Mouse (Mus musculus) T-cell, adult 66 days (primary cell): ENCODE measurements around the gene Nmnat3. TPM values are rescaled to one million over a fixed set of nuclear protein-coding genes. Genes with fewer than 3 reads are reported as not detected.

Experiments used
- total RNA-seq, 2 experiments: library from RNA; stranded (reverse); gene quantifications; 3 replicates in 1 of 2; 4 replicates in 1 of 2; pipeline ENCODE4 v1.2.4; 2023

Gene Nmnat3
- total RNA-seq: 1 to 10 TPM; 7.3 to 8.0 TPM

GRCm38 (mm10) chr9:98287135-98287534 is at the start of gene Nmnat3:
Gene Nmnat3, plus strand, starts transcription at chr9:98287435.

GRCm38 (mm10) chr9:98422656-98423055 is 135.4 kb downstream of the Nmnat3 start, which contains the start of gene Rbp1:
Gene Rbp1, plus strand, starts transcription at chr9:98422961.

Other genes with a start within 250 kb of the Nmnat3 start
- gene Rbp1, start 135.5 kb downstream of the Nmnat3 start, total RNA-seq: under 1 TPM; 0.47 to 0.52 TPM
- gene Rbp2, start 198.7 kb downstream of the Nmnat3 start, total RNA-seq: not detected